Mouse (Mus musculus) liver (tissue): Measurements from ENCODE around the gene Klk5.
A peak's percentile ranks its signal among the peaks of the same experiment; 100 is the strongest.

Experiments
- DNase-seq: peaks from one replicate; pipeline ENCODE4 v3.0.0-alpha.2; 2020; ENCODE audit warnings: mixed read lengths

Klk5 gene

DNA sequence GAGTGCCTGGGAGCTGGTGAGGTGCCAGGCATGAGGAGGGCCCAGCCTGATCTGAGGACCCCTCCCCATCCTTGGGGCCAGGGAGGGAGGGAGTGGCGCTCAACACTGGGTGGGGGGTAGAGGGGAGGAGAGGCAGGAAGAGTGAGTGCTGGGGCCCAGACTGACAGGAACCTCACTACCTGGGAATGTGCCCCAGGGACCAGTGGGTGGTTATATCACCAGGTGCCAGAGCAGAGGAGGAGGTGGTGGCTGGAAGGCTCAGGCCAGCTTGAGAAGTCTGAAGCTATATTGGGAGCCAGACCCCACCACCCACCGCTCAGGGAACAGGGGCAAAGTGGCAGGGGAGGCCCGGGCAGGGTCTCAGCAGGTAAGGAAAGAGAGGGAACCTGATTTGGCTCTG, at the start of gene Klk5:
TSS of gene Klk5 (plus strand) at position 271 of the 400 bp plus-strand sequence.
- no peak for DNase-seq

DNA sequence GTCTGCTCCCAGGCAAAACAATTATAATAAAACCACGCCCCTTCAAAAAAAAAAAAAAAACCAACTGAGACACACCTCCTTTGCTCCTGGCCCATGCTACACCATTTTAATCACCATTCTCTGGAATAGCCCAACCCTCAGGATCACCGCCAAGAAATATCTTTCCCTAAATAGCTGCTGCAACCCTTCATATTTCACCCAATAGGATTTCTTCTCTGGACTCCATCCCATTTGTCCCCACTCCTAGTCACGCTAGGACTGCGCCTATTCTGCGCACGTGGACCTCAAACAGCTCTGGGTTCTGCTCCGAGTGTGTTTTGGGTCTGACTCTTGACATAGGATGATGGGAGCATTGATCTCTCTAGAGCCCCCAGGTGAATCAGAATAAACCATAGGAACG, 45.4 kb upstream of the Klk5 start:
- no peak for DNase-seq

DNA sequence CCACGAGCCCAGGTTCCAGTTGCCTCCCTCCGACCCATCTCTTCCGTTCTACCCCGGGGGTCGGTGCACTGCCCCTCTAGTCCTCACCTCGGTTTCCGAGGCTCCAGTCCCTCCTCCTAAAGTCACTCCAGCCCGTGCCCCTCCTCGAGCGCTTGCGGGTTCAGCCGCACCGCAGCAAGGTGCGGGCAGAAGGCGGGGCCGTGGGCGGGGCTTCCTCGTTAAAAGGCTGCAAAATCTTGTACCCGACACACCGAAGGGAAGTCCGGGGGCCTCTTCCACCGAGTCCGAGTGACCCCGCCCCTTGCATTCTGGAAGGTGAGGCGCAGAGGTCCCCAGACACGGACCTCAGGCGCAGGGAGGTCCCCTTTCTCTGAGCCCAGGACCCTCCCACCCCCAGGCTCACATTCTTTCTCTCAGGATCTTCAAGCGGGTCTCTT, 44.4 kb upstream of the Klk5 start, which contains the start of gene Klk8:
TSS of gene Klk8 (plus strand) at position 245 of the 437 bp plus-strand sequence.
- peak; percentile 24 for DNase-seq

DNA sequence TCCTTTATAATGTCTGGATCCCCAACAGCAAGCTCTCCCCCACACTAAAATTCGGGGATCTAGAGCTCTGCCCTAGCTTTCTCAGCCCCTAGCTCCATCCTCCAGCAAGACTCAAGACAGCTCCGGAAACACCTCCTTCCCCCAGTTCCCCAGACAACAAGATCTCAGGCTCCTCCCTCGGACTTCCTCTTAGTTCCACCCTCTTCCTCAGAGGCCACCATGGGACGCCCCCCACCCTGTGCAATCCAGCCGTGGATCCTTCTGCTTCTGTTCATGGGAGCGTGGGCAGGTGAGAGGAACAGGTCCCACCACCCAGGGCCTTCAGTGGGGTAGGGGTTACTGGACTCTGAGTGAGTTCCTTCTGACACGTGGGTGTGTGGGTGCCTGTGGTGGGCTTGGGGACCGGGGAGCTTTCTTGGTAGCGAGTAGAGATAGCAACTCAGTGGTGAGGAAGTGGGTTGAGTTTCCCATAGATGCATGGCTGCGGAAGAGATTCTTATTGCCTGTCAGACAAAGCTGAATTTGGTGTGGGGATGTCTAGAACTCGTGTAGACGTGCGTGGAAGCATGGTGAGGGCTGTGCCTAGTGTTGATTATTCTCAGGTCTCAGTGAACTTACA, 43.8 kb upstream of the Klk5 start:
- no peak for DNase-seq

DNA sequence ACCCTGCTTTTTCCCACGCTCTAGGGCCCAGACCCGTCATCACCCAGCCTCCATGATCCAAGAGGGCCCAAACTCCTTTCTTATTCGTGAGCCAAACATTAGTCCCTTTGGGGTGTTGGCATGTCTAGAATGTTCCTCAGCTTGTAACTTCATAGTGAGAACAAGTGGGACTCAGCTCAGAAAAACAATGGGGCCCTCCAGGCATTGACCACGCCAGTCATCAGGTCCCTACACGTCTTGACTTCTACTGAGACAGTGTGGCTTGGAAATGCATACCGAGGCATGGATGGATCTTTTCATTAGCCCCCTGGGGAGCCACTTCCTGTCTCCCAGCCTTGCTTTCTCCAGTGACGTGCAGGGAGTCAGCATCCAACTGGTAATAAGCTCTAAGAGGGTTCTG, 41.9 kb upstream of the Klk5 start:
- no peak for DNase-seq

DNA sequence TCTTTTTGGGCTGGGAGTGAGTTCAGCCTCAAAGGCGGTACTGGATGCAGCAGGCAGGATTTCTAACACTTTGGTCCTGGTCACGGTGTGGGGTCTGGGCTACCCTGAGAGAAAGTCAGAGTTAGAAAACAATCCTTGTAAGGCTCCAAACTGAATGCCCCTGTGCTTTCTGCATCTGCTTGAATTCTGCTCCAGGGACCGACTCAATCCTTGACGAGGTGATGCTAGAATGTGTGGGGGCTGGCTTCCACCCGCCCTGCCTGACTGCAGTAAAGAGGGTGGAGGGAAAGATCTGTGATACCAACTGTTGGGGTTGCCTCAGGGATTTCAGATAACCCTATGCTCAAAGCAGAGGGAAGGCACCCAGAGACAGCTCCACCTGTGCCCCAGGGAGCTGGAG, 30.8 kb upstream of the Klk5 start, which contains the start of gene Klk7:
TSS of gene Klk7 (plus strand) at position 301 of the 400 bp plus-strand sequence.
- DNase-seq: no peak

DNA sequence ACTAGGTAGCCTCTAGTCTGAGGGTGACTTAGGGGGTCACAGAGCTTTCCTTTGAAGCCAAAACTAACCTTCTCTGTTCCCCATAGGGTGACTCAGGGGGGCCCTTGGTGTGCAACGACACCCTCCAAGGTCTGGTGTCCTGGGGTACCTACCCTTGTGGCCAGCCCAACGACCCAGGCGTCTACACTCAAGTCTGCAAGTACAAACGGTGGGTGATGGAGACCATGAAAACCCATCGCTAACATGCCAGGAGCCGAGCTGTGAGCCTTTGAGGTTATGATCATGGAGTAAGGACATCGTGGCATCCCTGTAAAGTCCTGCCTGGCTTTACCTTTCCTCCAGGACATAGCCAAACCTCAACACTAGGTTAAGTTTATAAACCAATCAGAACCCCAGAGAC, 26.6 kb upstream of the Klk5 start:
- no peak for DNase-seq

DNA sequence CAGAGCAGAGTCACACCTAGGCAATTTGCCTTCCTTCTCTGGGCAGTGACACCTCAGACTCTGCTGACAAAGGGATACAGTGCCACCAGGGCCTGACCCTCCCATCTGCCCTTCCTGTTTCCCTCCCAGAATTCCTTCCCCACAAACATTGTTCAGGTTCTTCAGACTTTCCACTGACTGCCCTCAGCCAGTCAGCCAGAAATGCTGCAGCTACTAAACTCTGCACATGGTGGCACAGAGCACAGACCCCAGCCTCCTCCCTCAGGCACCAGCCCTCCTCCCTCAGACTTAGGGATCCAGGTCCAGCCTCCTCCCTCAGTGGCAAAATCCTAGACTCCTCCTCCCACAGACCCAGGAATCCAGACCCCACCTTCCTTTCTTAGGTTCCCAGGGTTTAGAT, 25.0 kb upstream of the Klk5 start:
- no peak for DNase-seq

DNA sequence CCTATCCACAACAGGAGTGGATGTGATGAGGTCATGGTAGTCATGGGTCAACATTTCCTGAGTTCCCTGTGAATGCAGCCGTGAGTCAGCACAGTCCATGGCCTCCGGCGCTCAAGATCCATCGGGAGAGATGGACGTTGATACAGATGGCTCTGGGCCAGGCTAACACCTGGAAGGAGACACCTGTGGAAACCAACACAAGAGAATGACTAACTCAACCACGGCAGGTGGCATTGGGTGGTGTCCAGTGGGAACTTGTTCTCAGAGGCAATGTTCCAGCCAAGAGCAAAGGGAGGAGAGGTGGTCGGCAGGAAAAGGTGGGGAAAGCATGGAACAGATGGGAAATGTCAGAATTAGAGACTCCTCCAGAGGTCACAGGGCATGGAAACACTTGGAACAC, 20.2 kb upstream of the Klk5 start:
- no peak for DNase-seq

DNA sequence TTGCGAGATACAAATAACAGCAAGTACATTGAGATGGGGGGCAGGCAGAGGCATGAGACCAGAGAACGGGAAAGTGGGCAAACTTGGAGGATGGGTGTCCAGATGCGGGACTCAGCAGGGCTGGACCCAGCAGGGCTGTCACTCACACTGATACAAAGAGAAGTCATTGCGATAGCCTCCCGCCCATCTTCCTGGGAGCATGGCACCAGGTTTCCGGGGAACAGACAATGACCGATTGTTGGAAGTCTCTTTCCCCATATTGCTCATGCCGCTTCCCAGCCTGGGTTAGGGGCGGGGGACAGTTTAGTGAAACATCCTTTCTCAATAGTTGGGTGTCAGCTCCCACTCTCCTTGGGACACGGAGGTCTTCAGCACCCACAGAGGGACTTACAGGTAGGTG, 17.6 kb upstream of the Klk5 start, which contains the start of gene Klk6:
TSS of gene Klk6 (plus strand) at position 301 of the 400 bp plus-strand sequence.
- no peak for DNase-seq

DNA sequence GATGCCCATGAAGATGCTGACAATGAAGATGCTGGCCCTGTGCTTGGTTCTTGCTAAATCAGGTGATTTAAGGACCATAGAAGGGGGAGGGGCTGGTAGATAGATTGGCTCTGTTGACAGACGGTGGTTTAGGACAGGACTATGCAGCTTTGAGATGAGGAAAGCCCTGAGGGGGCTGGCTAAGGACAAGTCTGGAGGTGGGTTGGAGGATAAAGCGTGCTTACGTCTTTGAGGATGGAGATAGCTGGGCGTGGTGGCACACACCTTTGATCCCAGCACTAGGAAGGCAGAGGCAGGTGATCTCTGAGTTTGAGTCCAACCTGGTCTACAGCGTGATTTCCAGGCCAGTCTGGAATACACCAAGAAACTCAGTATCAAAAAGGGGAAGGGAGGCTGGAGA, 15.7 kb upstream of the Klk5 start:
- DNase-seq: no peak

DNA sequence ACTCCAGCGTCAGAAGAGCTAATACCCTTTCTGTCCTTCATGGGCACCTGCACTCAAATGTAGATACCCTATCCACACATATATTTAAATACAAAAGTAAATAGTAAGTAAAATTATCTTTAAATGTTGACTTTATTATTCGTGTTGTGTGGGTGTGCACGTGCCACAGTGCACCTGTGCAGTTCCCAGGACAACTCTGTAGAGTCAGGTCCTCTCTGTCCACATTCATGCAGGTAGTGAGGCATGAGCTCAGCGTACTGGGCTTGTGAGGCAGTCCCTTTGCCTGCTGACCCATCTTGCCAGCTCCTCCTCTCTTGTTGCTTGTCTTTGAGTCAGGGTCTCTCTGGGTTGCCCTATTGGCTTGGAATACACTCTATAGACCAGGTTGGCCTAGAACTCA, 14.1 kb upstream of the Klk5 start:
- DNase-seq: no peak

DNA sequence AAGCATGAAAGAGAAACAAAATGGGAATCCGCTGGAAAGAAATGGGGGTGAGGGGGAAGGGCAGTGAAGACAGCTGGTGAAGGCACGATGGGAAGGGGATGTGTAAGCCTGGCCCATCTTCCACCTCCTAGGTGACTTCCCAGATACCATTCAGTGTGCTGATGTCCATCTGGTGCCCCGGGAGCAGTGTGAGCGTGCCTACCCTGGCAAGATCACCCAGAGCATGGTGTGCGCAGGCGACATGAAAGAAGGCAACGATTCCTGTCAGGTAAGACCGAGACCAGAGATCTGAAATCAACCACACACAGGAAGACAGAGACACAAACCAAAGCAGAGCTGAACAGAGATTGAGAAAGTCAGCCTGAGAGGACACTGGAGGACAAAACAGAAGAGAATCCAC, 12.8 kb upstream of the Klk5 start:
- DNase-seq: no peak

DNA sequence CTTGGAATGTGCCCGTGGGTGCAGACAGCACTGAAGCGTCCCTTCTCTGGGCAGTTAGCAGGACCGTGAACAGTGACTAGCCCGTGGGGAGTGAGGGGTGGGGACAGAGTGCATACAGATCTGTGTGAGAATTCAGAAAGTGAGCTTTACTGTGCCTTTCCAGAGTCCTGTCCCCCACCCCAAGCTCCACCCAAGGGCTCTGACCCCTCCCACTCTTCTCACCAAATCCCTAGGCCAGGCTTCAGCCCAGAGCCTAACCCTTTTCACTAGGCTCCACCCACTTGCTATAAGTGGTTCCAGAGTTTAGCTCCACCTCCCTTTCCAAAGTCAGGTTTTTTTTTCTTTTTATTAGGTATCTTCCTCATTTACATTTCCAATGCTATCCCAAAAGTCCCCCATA, 2.0 kb downstream of the Klk5 start:
- DNase-seq: no peak

DNA sequence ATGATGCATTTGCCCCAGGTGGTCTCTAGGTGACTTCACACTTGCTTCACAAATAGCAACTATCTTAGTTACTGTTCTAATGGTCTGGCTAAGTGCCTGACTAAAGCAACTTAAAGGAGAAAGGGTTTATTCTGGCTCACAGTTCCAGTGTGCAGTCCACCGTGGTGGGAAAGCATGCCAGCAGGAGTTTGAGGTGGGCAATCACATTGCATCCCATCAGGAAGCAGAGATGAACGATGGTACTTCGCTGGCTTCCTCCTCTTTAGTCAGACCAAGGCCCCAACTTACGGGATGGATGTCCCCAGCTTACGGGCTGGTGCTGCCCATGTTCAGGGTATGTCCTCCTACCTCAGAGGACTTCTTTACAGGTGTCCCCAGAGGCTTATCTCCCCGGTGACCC, 9.8 kb downstream of the Klk5 start:
- DNase-seq: no peak

DNA sequence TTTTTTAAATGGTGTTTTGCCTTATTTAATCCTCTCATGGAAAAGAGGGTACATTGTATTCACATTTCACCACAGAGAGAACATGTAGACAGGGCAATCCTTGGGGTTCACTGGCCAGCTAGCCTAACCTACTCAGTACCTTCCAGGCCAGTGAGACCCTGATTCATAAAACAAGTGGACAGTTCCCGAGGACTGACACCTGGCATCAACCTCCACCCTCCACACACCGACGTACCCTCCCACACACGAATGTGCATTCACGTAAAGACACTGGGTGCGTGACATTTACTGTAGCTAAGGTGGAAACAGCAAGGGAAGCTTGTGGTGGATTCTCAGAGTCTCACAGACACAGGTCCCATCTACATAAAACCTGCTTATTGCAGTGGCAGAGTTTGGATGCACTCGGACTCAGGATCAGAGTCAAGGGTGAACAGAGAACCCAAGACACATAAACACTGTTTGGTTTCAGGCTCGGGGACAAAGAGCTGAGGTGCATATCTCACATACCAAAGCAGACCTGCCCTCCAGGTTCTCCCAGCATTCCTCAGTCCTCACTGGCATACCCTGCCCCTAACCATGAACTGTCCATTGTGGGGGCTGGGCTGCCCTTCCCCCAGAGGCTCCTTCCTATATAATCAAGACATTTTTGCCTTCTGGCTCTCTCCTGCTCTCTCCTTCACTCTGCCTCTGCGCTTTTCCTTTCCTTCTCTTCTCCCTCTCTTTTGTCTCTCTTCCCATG, 13.0 kb downstream of the Klk5 start:
- no peak for DNase-seq

DNA sequence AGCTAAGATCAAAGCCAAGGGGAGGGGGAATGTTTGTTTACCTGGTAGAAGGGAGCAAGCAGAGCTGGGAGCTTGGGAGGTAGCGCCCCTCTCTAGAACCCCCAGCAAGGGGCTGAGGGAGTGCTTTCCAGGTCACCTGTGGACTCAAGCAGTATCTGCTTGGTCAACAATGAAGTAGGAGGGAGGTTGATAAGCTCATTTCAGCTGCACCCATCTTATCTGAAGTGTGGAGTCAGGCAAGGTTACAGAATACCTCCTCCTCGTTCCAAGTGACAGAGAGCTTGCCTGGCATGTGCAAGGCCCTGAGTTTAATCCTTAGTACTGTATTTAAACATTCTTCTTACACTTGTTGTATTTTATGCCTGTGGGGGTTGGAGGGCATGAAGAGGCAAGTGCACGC, 13.9 kb downstream of the Klk5 start:
- DNase-seq: no peak

DNA sequence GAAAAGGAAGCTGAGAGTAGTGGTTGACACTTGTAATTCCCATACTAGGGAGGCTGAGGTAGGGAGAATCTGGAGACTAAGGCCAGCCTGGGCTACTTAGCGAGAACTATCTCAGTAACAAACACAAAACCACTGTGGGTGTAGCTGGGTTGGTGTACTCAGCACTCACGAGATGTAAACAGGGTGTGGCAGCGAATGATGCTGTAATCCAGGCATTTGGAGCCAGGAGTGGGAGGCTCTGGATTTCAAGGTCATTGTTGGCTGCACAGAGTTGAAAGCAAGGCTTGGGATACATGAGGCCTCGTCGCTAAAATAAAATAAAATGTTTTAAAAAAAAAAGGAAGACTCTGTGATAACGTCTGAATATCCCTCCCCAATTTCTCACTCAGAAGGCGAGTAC, 14.5 kb downstream of the Klk5 start:
- no peak for DNase-seq

DNA sequence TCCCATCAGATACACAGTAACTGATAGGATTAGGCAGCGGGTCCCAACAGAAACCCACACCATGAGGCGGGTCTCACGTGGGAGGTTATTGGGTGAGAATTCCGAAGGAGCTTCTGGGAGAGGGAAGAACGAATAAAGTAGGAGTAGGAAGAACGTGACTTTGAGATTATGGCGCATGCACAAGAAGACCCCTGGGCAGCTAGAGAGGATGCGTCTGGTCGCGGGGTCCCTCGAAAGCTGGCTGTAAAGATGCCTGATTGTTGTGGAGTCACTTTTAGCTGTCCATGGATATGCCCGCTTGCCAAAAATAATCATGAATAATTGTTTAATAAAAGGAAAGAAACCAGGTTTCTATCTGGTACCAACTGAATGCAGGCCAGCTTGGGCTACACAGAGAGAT, 15.7 kb downstream of the Klk5 start:
- no peak for DNase-seq

DNA sequence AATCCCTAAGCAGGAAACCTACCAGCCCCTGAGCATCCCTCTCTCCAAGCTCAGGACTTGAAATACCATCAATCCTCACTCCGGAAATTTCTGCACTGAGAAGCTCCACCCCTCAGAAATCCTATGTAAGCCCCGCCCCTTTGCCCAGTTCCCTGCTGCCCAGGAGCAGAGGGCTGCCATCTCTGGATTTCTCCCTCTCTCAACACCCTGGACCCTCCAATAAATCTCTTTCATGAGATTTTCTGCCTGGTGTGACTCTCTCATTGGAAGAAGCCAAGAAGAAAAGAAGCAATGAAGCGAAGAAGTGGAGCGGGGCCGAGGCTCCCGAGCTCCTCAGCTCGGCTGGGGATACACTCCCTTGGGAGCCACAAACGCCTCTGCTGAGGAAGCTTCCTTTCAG, 18.6 kb downstream of the Klk5 start:
- DNase-seq: no peak

DNA sequence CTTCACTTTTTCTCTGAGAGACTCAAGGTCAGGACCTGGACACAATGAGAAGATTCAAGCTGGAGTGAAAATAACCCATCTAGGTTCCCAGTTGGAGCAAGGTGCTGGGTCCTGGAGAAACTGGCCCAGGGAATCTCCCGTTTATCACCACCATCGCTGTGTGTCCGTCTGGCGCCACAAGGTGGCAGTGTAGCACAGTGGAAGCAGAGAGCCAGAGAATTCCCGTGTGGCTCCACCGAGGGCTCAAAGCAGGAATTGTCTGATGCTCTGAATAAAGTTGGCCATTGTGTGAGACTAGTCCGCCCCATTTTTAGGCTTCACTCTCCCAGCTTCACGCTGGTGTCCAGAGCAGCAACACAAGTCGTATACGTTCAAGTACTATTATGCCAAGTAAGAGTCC, 31.5 kb downstream of the Klk5 start:
- DNase-seq: peak; percentile 57

DNA sequence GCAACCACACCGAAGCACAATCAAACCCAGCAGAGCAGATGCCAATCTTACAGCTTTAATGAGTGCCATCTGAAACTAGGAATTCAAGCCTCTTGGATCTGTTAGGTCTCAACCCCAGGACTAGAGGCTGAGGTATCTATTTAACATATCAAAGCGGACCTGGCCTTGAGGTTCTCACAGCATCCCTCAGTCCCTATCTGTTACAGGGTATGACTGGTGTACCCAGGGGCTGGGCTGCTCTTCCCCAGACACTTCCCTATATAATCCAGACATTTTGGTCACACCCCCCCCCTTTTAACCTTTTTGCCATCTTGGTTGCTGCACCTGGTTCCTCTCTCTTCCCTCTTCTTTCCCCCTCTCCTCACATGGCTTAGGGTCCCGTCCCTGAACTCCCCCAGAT, 31.9 kb downstream of the Klk5 start:
- no peak for DNase-seq

DNA sequence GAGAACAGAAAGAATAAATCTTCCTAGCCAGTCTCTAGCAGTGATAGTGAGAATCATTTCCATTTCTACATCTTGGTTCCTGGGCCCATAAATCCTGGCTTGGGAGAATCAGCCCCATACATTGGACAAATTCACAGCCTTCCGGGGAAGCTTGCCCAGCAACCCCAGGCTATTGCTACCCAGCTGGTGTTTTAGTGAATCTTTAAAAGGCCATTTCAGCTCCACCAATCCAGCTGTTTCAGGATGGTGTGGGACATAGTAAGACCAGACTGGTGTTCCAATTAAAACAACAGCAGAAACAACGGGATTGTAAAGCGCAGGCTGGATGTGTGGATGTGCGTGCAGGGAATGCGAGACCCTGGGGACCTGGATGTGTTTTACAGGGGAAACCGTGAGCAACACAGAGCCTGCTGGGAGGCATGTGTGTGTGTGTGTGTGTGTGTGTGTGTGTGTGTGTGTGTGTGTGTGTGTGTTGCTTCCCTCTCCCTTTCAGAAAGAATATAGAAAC, 33.2 kb downstream of the Klk5 start:
- DNase-seq: no peak

DNA sequence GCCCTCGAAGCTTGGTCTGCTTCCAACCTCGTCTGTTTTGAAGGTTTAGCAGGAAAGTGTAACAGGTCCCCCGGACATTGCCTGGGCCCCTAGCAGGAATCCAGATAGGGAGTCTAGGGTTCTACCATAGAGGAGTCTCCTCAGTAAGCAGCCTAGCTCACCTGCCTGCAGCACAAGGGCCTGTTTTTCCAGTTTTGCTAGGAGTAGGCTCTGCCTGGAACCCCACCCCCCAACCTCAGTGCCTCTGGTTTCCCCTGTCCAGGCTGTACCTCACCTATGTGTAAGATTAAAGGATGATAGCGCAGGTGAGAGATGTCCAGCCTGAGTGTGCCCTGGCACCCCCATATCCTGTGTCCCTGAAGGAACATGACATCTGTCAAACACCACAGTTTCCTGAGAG, 34.7 kb downstream of the Klk5 start:
- no peak for DNase-seq
